Mouse (Mus musculus): ENCODE measurements at regions not wholly inside any gene's neighbourhood (a gene's known extent, or its start where the extent isn't known, plus 50 kb on each side); places are given as distances from the start of the nearest gene placed in this dataset.

- in situ Hi-C loops (cut with MboI; ENCODE audit: low pct_unique_long_range_greater_than_20kb in 1 of 2, low sequenced_read_pairs in 2 of 2, unreplicated experiment in 1 of 2): no loop called here
Observed at GRCm38 (mm10) chr12:107132501-107132900, 355.9 kb upstream of the 3110018I06Rik start.

GRCm38 (mm10) chr12:107134353-107134752 is 354.1 kb upstream of the 3110018I06Rik start:
- in situ Hi-C loops (cut with MboI; ENCODE audit: low pct_unique_long_range_greater_than_20kb in 1 of 2, low sequenced_read_pairs in 2 of 2, unreplicated experiment in 1 of 2): no loop called here

GRCm38 (mm10) chr12:107138677-107139400 is 349.6 kb upstream of the 3110018I06Rik start:
- in situ Hi-C loops (cut with MboI; ENCODE audit: low pct_unique_long_range_greater_than_20kb in 1 of 2, low sequenced_read_pairs in 2 of 2, unreplicated experiment in 1 of 2): no loop called here

- in situ Hi-C loops (cut with MboI; ENCODE audit: low pct_unique_long_range_greater_than_20kb in 1 of 2, low sequenced_read_pairs in 2 of 2, unreplicated experiment in 1 of 2): no loop called here
Observed at GRCm38 (mm10) chr12:107140957-107141595, 347.4 kb upstream of the 3110018I06Rik start.

GRCm38 (mm10) chr12:107142226-107142625 is 346.2 kb upstream of the 3110018I06Rik start:
- in situ Hi-C loops (cut with MboI; ENCODE audit: low pct_unique_long_range_greater_than_20kb in 1 of 2, low sequenced_read_pairs in 2 of 2, unreplicated experiment in 1 of 2): no loop called here

- in situ Hi-C loops (cut with MboI; ENCODE audit: low pct_unique_long_range_greater_than_20kb in 1 of 2, low sequenced_read_pairs in 2 of 2, unreplicated experiment in 1 of 2): no loop called here
Observed at GRCm38 (mm10) chr12:107146608-107147121, 341.8 kb upstream of the 3110018I06Rik start.

- in situ Hi-C loops (cut with MboI; ENCODE audit: low pct_unique_long_range_greater_than_20kb in 1 of 2, low sequenced_read_pairs in 2 of 2, unreplicated experiment in 1 of 2): no loop called here
Observed at GRCm38 (mm10) chr12:107148451-107148850, 340.0 kb upstream of the 3110018I06Rik start.

- in situ Hi-C loops (cut with MboI; ENCODE audit: low pct_unique_long_range_greater_than_20kb in 1 of 2, low sequenced_read_pairs in 2 of 2, unreplicated experiment in 1 of 2): no loop called here
Observed at GRCm38 (mm10) chr12:107151089-107151488, 337.3 kb upstream of the 3110018I06Rik start.

- in situ Hi-C loops (cut with MboI; ENCODE audit: low pct_unique_long_range_greater_than_20kb in 1 of 2, low sequenced_read_pairs in 2 of 2, unreplicated experiment in 1 of 2): no loop called here
Observed at GRCm38 (mm10) chr12:107154668-107155067, 333.8 kb upstream of the 3110018I06Rik start.

GRCm38 (mm10) chr12:107156791-107157428 is 331.5 kb upstream of the 3110018I06Rik start:
- in situ Hi-C loops (cut with MboI; ENCODE audit: low pct_unique_long_range_greater_than_20kb in 1 of 2, low sequenced_read_pairs in 2 of 2, unreplicated experiment in 1 of 2): no loop called here

- in situ Hi-C loops (cut with MboI; ENCODE audit: low pct_unique_long_range_greater_than_20kb in 1 of 2, low sequenced_read_pairs in 2 of 2, unreplicated experiment in 1 of 2): no loop called here
Observed at GRCm38 (mm10) chr12:107159126-107159525, 329.3 kb upstream of the 3110018I06Rik start.

- in situ Hi-C loops (cut with MboI; ENCODE audit: low pct_unique_long_range_greater_than_20kb in 1 of 2, low sequenced_read_pairs in 2 of 2, unreplicated experiment in 1 of 2): no loop called here
Observed at GRCm38 (mm10) chr12:107160137-107160536, 328.3 kb upstream of the 3110018I06Rik start.

GRCm38 (mm10) chr12:107160628-107161027 is 327.8 kb upstream of the 3110018I06Rik start:
- in situ Hi-C loops (cut with MboI; ENCODE audit: low pct_unique_long_range_greater_than_20kb in 1 of 2, low sequenced_read_pairs in 2 of 2, unreplicated experiment in 1 of 2): no loop called here

- in situ Hi-C loops (cut with MboI; ENCODE audit: low pct_unique_long_range_greater_than_20kb in 1 of 2, low sequenced_read_pairs in 2 of 2, unreplicated experiment in 1 of 2): no loop called here
Observed at GRCm38 (mm10) chr12:107170926-107171325, 317.5 kb upstream of the 3110018I06Rik start.

GRCm38 (mm10) chr12:107171676-107172075 is 316.8 kb upstream of the 3110018I06Rik start:
- in situ Hi-C loops (cut with MboI; ENCODE audit: low pct_unique_long_range_greater_than_20kb in 1 of 2, low sequenced_read_pairs in 2 of 2, unreplicated experiment in 1 of 2): no loop called here

- in situ Hi-C loops (cut with MboI; ENCODE audit: low pct_unique_long_range_greater_than_20kb in 1 of 2, low sequenced_read_pairs in 2 of 2, unreplicated experiment in 1 of 2): no loop called here
Observed at GRCm38 (mm10) chr12:107178676-107179075, 309.8 kb upstream of the 3110018I06Rik start.

- in situ Hi-C loops (cut with MboI; ENCODE audit: low pct_unique_long_range_greater_than_20kb in 1 of 2, low sequenced_read_pairs in 2 of 2, unreplicated experiment in 1 of 2): no loop called here
Observed at GRCm38 (mm10) chr12:107180501-107180900, 307.9 kb upstream of the 3110018I06Rik start.

- in situ Hi-C loops (cut with MboI; ENCODE audit: low pct_unique_long_range_greater_than_20kb in 1 of 2, low sequenced_read_pairs in 2 of 2, unreplicated experiment in 1 of 2): no loop called here
Observed at GRCm38 (mm10) chr12:107181291-107181690, 307.1 kb upstream of the 3110018I06Rik start.

- in situ Hi-C loops (cut with MboI; ENCODE audit: low pct_unique_long_range_greater_than_20kb in 1 of 2, low sequenced_read_pairs in 2 of 2, unreplicated experiment in 1 of 2): no loop called here
Observed at GRCm38 (mm10) chr12:107182091-107182655, 306.3 kb upstream of the 3110018I06Rik start.
